Mouse (Mus musculus) liver, adult 2 months (tissue): ENCODE measurements around the gene Slc39a11. TPM values are rescaled to one million over a fixed set of nuclear protein-coding genes. Genes with fewer than 3 reads are reported as not detected.
A peak's percentile ranks its signal among the peaks of the same experiment; 100 is the strongest.

ENCODE experiments used
- DNase-seq: peaks from one replicate; pipeline ENCODE4 v3.0.0-alpha.2; 2011; ENCODE audit warnings: low read depth, low spot score; ENCODE audit errors: extremely low read depth
- H3K27ac ChIP-seq: fragments of 200-500 bp; replicated peaks from 2 replicates; pipeline ENCODE4 v1.5.1; 2012; ENCODE audit warnings: low read depth, mild to moderate bottlenecking, control low read depth, inconsistent platforms, low read length; ENCODE audit not compliant: insufficient read depth
- H3K27me3 ChIP-seq: fragments of 200-500 bp; 2 replicates; pipeline ENCODE4 v1.6.1; 2012; ENCODE audit warnings: mild to moderate bottlenecking, moderate library complexity, low read length, inconsistent platforms; ENCODE audit not compliant: control insufficient read depth, insufficient read depth
- H3K36me3 ChIP-seq: fragments of 200-500 bp; 2 replicates; pipeline ENCODE4 v1.6.1; 2012; ENCODE audit warnings: low read length, inconsistent platforms; ENCODE audit not compliant: control insufficient read depth, insufficient read depth
- H3K4me1 ChIP-seq: fragments of 200-500 bp; 2 replicates; pipeline ENCODE4 v1.6.1; 2011; ENCODE audit warnings: low read length; ENCODE audit not compliant: control insufficient read depth, insufficient read depth
- H3K4me3 ChIP-seq: fragments of 200-500 bp; 2 replicates; pipeline ENCODE4 v1.5.1; 2011; ENCODE audit warnings: low read depth, mild to moderate bottlenecking, control low read depth, low read length, moderate library complexity; ENCODE audit not compliant: insufficient read depth
- H3K79me2 ChIP-seq: fragments of 200-500 bp; 2 replicates; pipeline ENCODE4 v1.6.1; 2012; ENCODE audit warnings: inconsistent platforms, mild to moderate bottlenecking, low read length, moderate library complexity; ENCODE audit not compliant: control insufficient read depth, insufficient read depth
- H3K9ac ChIP-seq: fragments of 200-500 bp; 2 replicates; pipeline ENCODE4 v1.6.1; 2012; ENCODE audit warnings: low read depth, mild to moderate bottlenecking, control low read depth, inconsistent platforms, low read length
- CTCF ChIP-seq: fragments of 200-500 bp; IDR thresholded peaks from 2 replicates; pipeline ENCODE4 v1.5.1; 2011; ENCODE audit warnings: low read depth, low read length, control low read depth
- POLR2A ChIP-seq: fragments of 200-500 bp; IDR thresholded peaks from 2 replicates; pipeline ENCODE4 v1.6.1; 2011; ENCODE audit warnings: low read length, control low read depth; ENCODE audit not compliant: insufficient read depth; ENCODE audit errors: extremely low read depth
- WGBS: fragments of 180-500 bp; shearing (Covaris S2); methylation state at CpG from one replicate; pipeline ENCODE4 v1.1.7; 2018; 5-methylcytosine and 5-hydroxymethylcytosine counted together
- polyA plus RNA-seq: library from polyadenylated mRNA; depleted of rRNA; stranded (reverse); fragments of >200 nt; gene quantifications from 2 replicates; pipeline ENCODE4 v1.2.3, GENCODE M21; 2012
- total RNA-seq: library from RNA; depleted of rRNA; stranded (reverse); fragments of >200 nt; gene quantifications from 2 replicates; pipeline ENCODE4 v1.2.3, GENCODE M21; 2014

Gene Slc39a11
- total and polyA plus RNA-seq, 2 experiments, result 18.8 to 22.8 TPM

DNA sequence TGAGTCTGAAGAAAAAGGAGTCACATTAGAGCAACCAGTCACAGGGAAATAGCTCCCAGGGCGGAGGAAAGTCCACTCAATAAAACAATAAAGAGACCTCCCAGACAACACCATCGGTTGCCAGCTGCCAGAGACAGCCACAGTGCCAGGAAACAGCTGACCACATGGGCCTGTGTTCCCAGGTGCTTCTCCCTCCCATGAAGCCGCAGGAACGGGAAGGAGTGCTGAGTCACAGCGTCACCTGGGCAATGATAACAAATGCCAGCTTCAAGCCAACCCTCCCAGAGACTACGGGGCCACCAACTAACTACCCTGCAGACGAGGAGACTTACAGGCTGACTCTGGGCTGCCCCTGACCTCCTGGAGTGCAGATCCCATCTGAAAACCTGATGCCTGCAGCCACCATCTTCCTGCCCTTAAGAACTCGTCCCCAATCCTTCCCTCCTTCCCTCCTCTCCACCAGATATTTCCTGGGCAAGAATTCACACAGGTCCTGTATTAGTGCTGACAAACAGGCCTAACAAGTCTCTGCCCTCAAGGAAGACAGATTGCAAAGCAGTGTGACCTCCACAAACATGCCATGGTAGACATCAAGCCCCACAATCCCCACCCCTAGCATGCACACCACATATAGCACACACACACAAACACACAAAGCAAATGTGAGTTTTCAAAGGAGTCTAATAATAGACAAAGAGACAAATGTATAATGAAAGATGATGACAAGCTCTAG is 162.1 kb downstream of the Slc39a11 start:
- no peak for DNase-seq
- H3K36me3 ChIP-seq, result no peaks in the 10 kb centered on the region
- TF ChIP-seq POLR2A (no peak), CTCF (no peak)
- no peak overlapping the region for H3K4me3 ChIP-seq
- H3K27me3 ChIP-seq, result no peaks in the 10 kb centered on the region
- 75% methylated on average over 8 of the region's 8 CpGs for WGBS
- H3K4me1 ChIP-seq, result peaks cover 2% of the 10 kb centered on the region; the same call in 1 of the 2 replicates
- H3K27ac ChIP-seq, result no peak overlapping the region
- H3K9ac ChIP-seq, result no peak overlapping the region
- no peaks in the 10 kb centered on the region for H3K79me2 ChIP-seq

GRCm38 (mm10) chr11:113484037-113484436 is 165.8 kb downstream of the Slc39a11 start:
- WGBS, result 90% methylated on average over 10 of the region's 10 CpGs
- no peak overlapping the region for H3K4me3 ChIP-seq
- no peak for DNase-seq
- H3K4me1 ChIP-seq, result peaks cover 2% of the 10 kb centered on the region; the same call in 1 of the 2 replicates
- no peaks in the 10 kb centered on the region for H3K27me3 ChIP-seq
- no peak overlapping the region for H3K27ac ChIP-seq
- no peaks in the 10 kb centered on the region for H3K36me3 ChIP-seq
- H3K9ac ChIP-seq, result no peak overlapping the region
- H3K79me2 ChIP-seq, result no peaks in the 10 kb centered on the region
- TF ChIP-seq POLR2A (no peak), CTCF (peak; percentile 34)

- no peak for DNase-seq
- TF ChIP-seq POLR2A (no peak), CTCF (no peak)
- WGBS, result 82% methylated on average over 9 of the region's 9 CpGs
- H3K9ac ChIP-seq, result no peak overlapping the region
- H3K27ac ChIP-seq, result no peak overlapping the region
- peaks cover 7% of the 10 kb centered on the region; the same call in 1 of the 2 replicates for H3K4me1 ChIP-seq
- no peaks in the 10 kb centered on the region for H3K79me2 ChIP-seq
- no peak overlapping the region for H3K4me3 ChIP-seq
- H3K27me3 ChIP-seq, result no peaks in the 10 kb centered on the region
- no peaks in the 10 kb centered on the region for H3K36me3 ChIP-seq
Measured at GRCm38 (mm10) chr11:113477550-113477949, 172.3 kb downstream of the Slc39a11 start.

DNA sequence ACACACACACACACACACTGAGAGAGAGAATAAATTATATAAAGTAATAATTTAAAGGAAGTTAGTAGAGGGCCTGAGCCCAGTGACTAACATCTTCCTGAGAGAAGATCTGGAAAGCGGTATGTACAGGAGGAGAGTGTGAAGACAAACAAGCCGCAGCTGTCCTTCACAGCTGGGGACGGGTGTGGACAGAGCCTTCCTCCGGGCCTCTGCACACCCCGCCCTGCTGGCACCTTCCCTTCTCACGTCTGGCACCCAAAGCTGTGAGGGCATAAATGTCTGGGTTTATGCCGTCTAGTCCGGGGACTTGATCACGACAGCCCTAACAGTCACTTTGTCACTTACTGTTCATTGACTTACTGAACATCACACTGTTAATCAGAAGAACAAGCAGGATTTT is 173.2 kb downstream of the Slc39a11 start:
- no peak overlapping the region for H3K4me3 ChIP-seq
- H3K36me3 ChIP-seq, result no peaks in the 10 kb centered on the region
- H3K27me3 ChIP-seq, result no peaks in the 10 kb centered on the region
- H3K4me1 ChIP-seq, result peaks cover 7% of the 10 kb centered on the region; the same call in 1 of the 2 replicates
- TF ChIP-seq POLR2A (no peak), CTCF (no peak)
- WGBS, result 84% methylated on average over 9 of the region's 9 CpGs
- no peak overlapping the region for H3K9ac ChIP-seq
- no peak for DNase-seq
- no peaks in the 10 kb centered on the region for H3K79me2 ChIP-seq
- H3K27ac ChIP-seq, result no peak overlapping the region

DNA sequence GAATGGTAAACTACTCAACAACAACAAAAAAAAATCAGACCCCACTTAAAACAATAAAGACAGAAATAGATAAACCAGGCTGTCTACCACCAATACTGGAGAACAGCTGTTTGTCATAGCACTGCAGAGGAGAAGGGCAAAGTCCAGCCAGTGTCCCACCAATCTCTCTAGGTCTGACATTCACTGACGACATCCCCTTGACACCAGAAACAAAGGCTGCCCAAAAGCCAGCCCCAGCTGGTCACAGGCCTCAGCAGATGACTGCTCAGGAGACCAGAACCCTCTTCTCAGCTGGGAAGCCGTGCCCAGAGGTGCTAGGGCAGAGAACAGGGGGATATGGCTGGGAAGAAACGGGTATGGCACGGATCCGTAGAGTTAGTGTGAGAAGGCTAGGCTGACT is 174.4 kb downstream of the Slc39a11 start:
- Histone ChIP-seq H3K36me3 (no peaks in the 10 kb centered on the region), H3K4me3 (no peak overlapping the region), H3K79me2 (no peaks in the 10 kb centered on the region), H3K27ac (no peak overlapping the region), H3K27me3 (no peaks in the 10 kb centered on the region), H3K4me1 (peaks cover 7% of the 10 kb centered on the region; the same call in 1 of the 2 replicates), H3K9ac (no peak overlapping the region)
- DNase-seq, result peak; percentile 23
- TF ChIP-seq POLR2A, result no peak
- no peak for TF ChIP-seq CTCF
- WGBS, result 77% methylated on average over 5 of the region's 5 CpGs

DNA sequence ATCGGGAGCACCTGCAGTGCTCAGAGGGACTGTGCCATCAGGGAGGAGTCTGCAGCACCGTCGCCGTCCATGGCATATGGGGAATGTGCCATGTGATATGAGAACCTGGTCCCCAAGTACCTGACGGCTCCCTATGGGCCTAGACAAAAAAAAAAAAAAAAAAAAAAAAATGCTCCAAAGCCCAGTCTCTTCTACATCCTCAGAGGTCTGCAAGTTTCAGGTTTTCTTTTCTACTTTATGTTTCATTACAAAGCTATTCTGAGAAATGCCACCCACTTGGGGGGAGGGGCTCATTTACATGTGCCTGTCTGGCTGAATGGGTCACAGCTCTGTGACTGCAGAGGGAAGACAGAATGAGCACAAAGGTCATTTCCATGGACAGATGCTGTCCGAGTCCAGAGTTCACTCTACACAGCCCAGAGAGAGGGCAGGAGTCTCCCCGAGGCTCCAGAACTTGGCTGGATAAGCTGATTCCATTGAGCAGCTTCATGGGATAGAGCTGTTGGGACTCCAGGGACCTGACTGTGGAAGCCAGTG is 175.8 kb downstream of the Slc39a11 start:
- TF ChIP-seq CTCF (no peak), POLR2A (no peak)
- H3K9ac ChIP-seq, result no peak overlapping the region
- H3K27me3 ChIP-seq, result no peaks in the 10 kb centered on the region
- no peaks in the 10 kb centered on the region for H3K79me2 ChIP-seq
- H3K4me3 ChIP-seq, result no peak overlapping the region
- no peaks in the 10 kb centered on the region for H3K36me3 ChIP-seq
- H3K27ac ChIP-seq, result no peak overlapping the region; the same call in 1 of the 2 replicates
- peak; percentile 91 for DNase-seq
- peaks cover 7% of the 10 kb centered on the region; the same call in 1 of the 2 replicates for H3K4me1 ChIP-seq
- WGBS, result 35% methylated on average over 7 of the region's 7 CpGs
